Mouse (Mus musculus) embryonic fibroblast, embryonic 13.5 days (primary cell): Measurements from ENCODE around the gene 6030468B19Rik.

Experiments used
- CTCF ChIP-seq: IDR thresholded peaks from 2 replicates; pipeline ENCODE4 v1.5.1; 2011; ENCODE audit warnings: mild to moderate bottlenecking, control low read depth, low read length, moderate library complexity, borderline replicate concordance; ENCODE audit not compliant: insufficient read depth
- POLR2A ChIP-seq: IDR thresholded peaks from 2 replicates; pipeline ENCODE4 v1.6.1; 2011; ENCODE audit warnings: low read depth, mild to moderate bottlenecking, control low read depth, low read length, moderate library complexity

- TF ChIP-seq CTCF (no peak), POLR2A (no peak)
Observed at GRCm38 (mm10) chr11:117803166-117803688, 5.8 kb downstream of the 6030468B19Rik start.
